Mouse (Mus musculus) megakaryocyte-erythroid progenitor cell, adult 5-6 weeks (primary cell): ENCODE data around the gene Rbm47. TPM values are rescaled to one million over a fixed set of nuclear protein-coding genes. Genes with fewer than 3 reads are reported as not detected.

Source experiments
- ATAC-seq: replicated peaks from 2 replicates; pipeline ENCODE4 v1.8.0; 2016; ENCODE audit warnings: mild to moderate bottlenecking, inconsistent platforms; ENCODE audit not compliant: severe bottlenecking, poor library complexity, low FRiP score, low TSS enrichment
- total RNA-seq, 2 experiments: library from RNA; stranded (forward) in 1 of 2; stranded (reverse) in 1 of 2; fragments of 200-1000, 215-1000 nt in 1 of 2; fragments of >200 nt in 1 of 2; fragmentation: Nextera tagmentation in 1 of 2; gene quantifications; 2 replicates each; pipeline ENCODE4 v1.2.3; 2014 to 2017

Gene Rbm47
- total RNA-seq, 2 experiments from 2014 or later, result 0.17 TPM; not detected in 1

DNA sequence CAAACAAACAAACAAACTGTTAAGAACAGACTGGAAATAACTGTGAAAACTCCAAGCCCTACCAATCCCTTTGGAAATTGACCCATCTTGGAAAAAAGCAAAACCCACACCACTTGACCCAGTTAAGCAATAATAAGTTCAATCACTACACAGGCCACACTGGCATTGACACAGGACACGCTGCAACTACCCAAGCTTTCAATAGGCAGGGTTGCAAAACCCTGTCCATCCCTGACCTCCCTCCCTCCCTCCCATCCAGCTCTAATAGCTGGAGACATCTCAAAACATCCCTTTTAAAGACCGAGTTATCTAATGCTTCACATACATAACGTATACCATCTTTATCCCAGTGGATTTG is 37.1 kb downstream of the Rbm47 start:
- ATAC-seq, result no peak

DNA sequence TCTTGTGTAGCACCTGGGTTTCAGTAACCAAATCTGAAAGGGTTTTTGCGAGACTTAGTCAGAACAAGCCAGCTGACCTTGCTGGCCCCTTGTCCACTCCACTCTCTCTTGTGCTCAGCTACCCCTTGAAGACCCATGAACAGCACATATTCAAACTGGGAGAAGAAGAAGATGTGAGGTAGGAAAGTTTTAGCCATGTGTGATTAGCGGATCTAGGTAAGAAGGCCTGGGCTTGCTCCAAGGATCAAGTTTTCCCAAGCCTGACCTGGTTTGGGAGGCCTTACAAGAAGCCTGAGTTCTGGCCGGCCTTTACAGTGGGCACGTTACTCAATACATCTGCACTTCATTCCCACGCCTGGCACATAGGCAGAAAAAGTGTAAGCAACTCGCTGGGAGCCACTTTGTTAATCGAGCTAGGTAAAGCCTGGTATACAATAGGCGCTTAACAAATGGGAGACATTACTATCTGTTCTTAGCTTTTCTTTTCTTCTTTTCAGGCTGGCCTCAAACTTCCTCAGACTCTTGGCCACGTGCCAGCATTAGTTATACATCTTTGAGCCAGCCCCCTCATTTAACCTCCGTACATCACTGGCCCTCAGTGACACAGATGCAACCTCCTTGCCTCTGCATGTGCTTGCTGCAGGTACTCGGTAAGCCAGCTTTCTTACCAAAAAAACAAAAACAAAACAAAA is 37.6 kb downstream of the Rbm47 start:
- ATAC-seq, result no peak

DNA sequence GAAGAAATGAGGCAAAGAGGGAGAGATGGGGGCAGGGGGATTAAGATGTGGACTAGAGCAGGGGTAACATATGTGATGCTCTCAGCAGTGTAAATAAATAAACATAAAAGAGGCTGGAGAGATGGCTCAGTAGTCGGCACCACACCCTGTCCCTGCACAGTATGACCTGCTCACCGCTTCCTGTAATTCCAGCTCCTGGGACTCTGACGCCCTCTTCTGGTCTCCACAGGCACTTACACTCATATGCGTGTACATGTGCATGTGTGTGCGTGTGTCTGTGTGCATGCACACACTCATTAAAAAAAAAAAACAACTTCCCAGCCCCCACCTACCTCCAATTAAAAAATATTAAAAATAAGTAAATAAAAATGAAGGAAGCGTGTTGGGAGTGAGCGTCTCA is 38.3 kb downstream of the Rbm47 start:
- ATAC-seq, result no peak

DNA sequence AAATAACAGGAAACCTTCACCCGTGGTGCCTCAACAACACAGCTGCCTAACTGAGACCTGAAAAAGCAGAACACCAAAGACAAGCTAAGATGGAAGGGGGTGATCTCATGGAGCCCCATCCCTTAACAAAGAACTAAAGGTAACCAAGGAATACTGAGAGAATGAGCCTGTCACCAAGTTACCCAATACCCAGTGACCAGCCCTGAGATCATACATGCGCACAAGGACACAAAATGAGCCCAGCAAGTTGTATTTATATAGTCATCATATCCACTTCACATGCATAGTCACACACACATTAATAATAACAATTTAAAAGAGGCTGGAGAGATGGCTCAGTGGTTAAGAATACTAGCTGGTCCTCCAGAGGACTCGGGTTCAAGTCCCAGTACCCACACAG is 44.0 kb downstream of the Rbm47 start:
- ATAC-seq, result no peak

- no peak for ATAC-seq
These were observed 47.5 kb downstream of the Rbm47 start for GRCm38 (mm10) chr5:66125418-66125817.

DNA sequence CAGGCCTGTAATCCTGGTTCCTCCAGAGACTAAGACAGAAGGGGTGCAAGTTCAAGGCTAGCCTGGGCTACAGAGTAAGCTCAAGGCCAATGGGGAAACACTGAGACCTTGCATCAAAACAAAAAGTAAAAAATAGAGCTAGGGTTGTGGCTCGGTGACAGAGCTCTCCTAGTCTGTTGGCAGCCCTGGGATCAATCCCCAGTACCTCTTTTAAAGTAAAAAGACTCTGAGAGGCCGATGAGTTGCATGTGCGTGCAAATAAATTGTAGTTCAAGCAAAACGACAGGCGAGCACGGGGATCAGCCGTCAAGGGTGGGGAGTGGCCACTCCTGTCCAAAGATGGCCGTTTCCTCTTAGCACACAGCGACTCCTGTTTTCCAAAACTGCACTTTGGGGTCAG is 48.0 kb downstream of the Rbm47 start:
- ATAC-seq, result no peak

DNA sequence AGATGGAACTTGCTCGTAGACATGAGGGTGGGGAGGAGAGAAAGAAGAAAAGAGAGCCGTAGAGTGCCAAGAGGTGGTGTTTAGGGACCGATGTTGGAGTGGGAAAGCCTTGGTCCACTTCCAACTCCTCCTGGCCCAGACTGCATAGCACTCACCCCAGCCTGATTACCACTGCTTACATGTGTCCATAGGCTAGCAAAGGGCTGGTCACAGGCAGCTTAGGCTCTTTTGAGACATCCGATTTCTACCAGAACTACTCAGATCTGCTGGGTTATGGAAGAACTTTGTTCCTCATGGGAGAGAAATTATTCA is 48.9 kb downstream of the Rbm47 start:
- ATAC-seq, result no peak

- no peak for ATAC-seq
These were observed 49.4 kb downstream of the Rbm47 start for GRCm38 (mm10) chr5:66123295-66124088.

DNA sequence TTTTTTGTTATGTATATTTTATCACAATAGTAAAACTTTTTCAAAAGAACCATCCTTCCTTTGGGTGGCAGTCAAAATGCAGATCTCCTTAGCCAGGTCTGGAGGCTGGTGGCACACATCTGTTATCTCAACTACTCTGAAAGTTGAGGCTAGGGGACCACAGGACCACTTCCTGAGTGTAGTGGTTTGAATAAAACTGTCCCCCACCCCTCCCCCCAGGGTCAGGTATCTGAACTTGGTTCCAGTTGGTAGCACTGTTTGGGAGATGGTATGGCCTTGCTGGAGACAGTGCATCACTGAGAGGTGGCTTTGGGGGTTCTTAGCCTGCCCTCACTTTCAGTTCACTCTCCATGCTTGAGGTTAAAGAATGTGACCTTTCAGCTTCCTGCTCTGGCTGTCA is 51.7 kb downstream of the Rbm47 start:
- ATAC-seq, result no peak

- no peak for ATAC-seq
These were observed 58.2 kb downstream of the Rbm47 start for GRCm38 (mm10) chr5:66114751-66115150.

GRCm38 (mm10) chr5:66114208-66114607 is 58.7 kb downstream of the Rbm47 start:
- no peak for ATAC-seq

DNA sequence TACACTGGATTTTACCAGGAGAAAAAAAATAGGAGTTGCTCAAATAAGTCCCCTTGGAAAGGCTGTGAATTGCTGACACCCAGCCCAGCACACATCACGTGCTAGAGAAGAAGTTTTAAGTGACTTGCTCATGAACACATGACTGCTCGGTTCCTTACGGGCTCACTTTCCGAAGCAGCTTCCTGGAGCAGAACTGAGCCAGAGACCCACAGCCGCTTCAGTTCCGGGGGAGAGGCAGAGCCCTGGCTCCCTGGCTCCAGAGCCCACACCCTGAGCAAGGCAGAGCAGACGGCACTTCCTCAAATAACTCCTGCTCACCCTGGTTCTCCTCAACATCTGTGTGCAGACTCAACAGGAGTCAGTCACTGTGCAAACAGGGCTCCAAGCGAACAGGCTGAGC is 60.9 kb downstream of the Rbm47 start:
- ATAC-seq, result peak; percentile 34; the same call in 1 of the 2 replicates

- no peak for ATAC-seq
These were observed 66.5 kb downstream of the Rbm47 start for GRCm38 (mm10) chr5:66106372-66106771.

DNA sequence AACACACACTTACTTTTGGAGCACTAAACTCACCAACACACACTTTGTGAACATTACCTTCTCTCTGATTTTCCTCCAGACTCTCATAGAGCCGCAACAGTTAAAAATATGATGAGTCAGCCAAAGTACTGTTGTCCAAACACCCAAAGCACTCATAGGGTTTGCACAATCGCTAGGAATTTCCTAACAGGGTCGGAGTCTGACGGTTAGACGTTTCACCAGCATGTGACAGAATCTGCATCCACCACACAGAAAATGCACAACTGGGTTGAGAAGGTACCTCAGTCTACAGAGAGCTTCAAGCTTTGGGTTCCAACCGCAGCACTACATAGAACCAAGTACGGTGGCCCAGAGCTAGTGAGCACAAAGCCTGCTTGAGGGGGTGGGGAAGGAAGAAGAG is 67.0 kb downstream of the Rbm47 start:
- no peak for ATAC-seq

- ATAC-seq, result peak; percentile 81
These were observed 67.6 kb downstream of the Rbm47 start for GRCm38 (mm10) chr5:66105366-66105765.

DNA sequence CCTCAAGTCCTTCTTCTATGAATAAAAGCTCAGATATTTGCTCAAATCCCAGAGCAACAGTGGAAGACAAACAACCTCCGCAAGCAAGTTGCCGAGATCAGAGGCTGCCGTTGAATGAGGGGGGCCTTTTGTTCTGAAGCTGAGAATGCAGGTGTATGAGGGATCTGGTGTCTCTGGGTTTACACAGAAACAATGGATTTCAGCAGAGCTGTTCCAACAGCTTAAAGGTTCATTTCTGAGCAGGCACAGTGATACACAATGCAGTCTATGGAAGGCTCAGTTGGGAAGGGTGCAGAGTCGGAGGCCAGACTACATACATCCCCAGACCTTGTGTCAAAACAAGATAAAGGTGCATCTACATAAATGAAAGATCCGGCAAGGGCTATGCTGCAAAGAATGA is 69.5 kb downstream of the Rbm47 start:
- ATAC-seq, result no peak

GRCm38 (mm10) chr5:66102821-66103220 is 70.1 kb downstream of the Rbm47 start:
- no peak for ATAC-seq

GRCm38 (mm10) chr5:66101577-66101976 is 71.3 kb downstream of the Rbm47 start:
- no peak for ATAC-seq

DNA sequence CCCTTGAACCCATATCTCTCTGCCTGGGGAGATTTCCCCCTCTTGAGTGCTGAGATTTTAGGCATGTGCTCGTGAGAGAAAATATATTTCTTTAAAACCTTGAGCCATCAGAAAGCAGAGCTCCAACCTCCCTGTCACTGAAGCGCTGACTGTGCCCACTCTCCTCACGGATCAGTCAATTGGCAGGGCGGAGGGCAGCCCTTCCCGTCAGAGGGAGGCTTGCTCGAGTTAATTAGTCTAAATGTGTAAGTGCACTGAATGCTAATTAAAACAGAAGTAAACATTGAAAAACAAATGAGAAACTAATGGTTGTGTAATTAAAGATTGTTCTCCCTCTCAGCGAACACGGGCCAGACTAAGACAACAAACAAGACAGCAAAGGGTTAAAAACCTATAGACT is 72.6 kb downstream of the Rbm47 start:
- ATAC-seq, result no peak

- no peak for ATAC-seq
These were observed 74.6 kb downstream of the Rbm47 start for GRCm38 (mm10) chr5:66098094-66098871.

DNA sequence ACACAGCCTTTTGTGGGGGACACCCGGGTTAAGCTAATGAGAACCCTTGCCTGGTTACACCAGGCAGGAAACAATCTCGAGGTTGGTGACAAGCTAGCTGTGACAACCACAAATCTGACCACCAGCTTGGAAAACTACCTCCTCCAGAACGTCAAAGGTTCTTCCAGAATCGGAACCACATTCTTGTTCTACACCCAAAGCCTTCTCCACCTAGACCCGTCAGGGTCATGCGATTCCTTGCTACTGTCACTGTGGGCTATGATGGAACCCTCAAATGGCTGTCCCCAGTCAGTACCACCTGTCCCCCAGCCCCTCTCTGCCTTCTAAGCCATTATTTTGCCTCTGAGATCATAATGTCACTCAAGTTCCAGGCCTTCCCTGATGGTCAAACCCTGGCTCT is 76.8 kb downstream of the Rbm47 start:
- ATAC-seq, result no peak
